Mouse (Mus musculus): ENCODE results near the gene Slc17a8. TPM values are rescaled to one million over a fixed set of nuclear protein-coding genes. Genes with fewer than 3 reads are reported as not detected.

Slc17a8 gene
- total and polyA plus RNA-seq, 2 experiments from 2014 or later = 0.93 to 1.9 TPM

DNA sequence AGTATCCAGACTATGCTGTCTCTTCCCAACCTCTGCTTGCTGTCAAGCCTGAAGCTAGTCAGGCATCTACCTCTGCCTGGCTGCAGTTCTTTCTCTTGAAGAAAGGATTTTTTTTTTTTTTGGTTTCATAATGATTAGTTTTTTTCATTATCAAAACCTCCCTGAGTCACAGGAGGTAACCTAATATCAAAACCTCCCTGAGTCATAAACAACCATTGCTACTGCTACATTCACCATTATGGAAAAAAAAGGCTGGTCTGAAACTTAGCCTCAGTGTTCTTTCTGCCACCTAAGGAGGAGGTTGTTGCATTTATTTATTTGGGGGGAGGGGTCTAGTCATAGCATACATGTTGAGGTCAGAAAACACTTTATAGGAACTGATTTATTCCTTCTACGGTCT is 31.2 kb downstream of the Slc17a8 start:
- H3K4me2 ChIP-seq (ENCODE audit: low read depth, low read length, poor library complexity, severe bottlenecking) = no peak overlapping the region
- no peak for DNase-seq (ENCODE audit: low spot score)
- no peak overlapping the region for H3K4me3 ChIP-seq (ENCODE audit: low read depth, low read length)
- no peaks in the 10 kb centered on the region for H3K27me3 ChIP-seq (ENCODE audit: insufficient read depth, low read length)
- WGBS = 89% methylated on average over 1 of the region's 1 CpGs
- H3K4me1 ChIP-seq (ENCODE audit: insufficient read depth, low read length) = no peaks in the 10 kb centered on the region
- no peak for TF ChIP-seq CTCF (IDR thresholded peaks at IDR 0.05)
- H3K36me3 ChIP-seq (ENCODE audit: insufficient read depth, low read length) = no peaks in the 10 kb centered on the region
- no peak overlapping the region for H3K9ac ChIP-seq (replicated peaks; ENCODE audit: low read length, poor library complexity, severe bottlenecking)
- no peak for ATAC-seq (ENCODE audit: low FRiP score)
- no peak overlapping the region for H3K27ac ChIP-seq (ENCODE audit: low read depth, low read length)
- H3K9me3 ChIP-seq (ENCODE audit: low read length) = no peaks in the 10 kb centered on the region

DNA sequence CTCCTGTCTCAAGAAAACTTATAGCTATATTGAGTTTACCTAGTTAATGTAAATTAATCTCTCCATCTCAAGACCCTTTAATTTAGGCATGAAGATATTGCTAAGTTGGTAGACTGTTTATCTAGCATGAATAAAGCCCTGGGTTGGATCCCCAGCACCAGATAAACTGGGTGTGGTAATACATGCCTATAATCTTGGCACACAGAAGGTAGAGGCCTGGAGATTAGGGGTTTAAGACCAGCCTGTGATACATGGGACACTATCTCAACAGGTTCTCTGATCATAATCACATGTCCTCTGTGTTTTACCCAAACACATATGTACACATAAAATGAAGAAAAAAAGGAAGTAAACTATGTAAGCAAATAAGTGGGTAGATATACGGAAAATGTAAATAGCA is 32.3 kb downstream of the Slc17a8 start:
- no peak for ATAC-seq (ENCODE audit: low FRiP score)
- no peak for TF ChIP-seq CTCF (IDR thresholded peaks at IDR 0.05)
- Histone ChIP-seq H3K4me2 (ENCODE audit: low read depth, low read length, poor library complexity, severe bottlenecking) (no peak overlapping the region), H3K27me3 (ENCODE audit: insufficient read depth, low read length) (no peaks in the 10 kb centered on the region), H3K36me3 (ENCODE audit: insufficient read depth, low read length) (no peaks in the 10 kb centered on the region), H3K4me3 (ENCODE audit: low read depth, low read length) (no peak overlapping the region), H3K27ac (ENCODE audit: low read depth, low read length) (no peak overlapping the region), H3K4me1 (ENCODE audit: insufficient read depth, low read length) (no peaks in the 10 kb centered on the region), H3K9me3 (ENCODE audit: low read length) (no peaks in the 10 kb centered on the region), H3K9ac (replicated peaks; ENCODE audit: low read length, poor library complexity, severe bottlenecking) (no peak overlapping the region)
- 98% methylated on average over 1 of the region's 1 CpGs for WGBS
- no peak for DNase-seq (ENCODE audit: low spot score)

DNA sequence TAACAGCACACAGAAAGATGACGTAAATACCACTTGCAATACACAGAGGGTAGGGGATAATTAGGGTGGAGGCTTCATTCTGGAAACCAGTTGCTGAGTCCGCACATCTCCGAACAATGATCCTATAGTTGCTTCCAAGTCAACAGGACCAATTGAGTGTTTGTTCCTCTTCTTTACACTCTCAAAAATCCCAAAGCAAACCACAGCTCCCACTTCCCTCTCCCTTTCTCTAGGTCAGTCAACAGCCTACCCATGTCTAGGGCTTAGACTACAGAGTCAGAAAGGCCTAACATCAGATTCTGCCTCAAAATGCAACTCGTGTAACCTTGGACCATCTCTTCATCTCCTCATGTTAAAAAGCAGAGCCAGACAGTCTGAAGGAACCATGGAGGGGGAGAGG is 36.3 kb downstream of the Slc17a8 start:
- no peaks in the 10 kb centered on the region for H3K4me1 ChIP-seq (ENCODE audit: insufficient read depth, low read length)
- no peak overlapping the region for H3K4me2 ChIP-seq (ENCODE audit: low read depth, low read length, poor library complexity, severe bottlenecking)
- H3K36me3 ChIP-seq (ENCODE audit: insufficient read depth, low read length) = no peaks in the 10 kb centered on the region
- no peak for DNase-seq (ENCODE audit: low spot score)
- ATAC-seq (ENCODE audit: low FRiP score) = no peak
- no peaks in the 10 kb centered on the region for H3K27me3 ChIP-seq (ENCODE audit: insufficient read depth, low read length)
- H3K27ac ChIP-seq (ENCODE audit: low read depth, low read length) = no peak overlapping the region
- H3K9ac ChIP-seq (replicated peaks; ENCODE audit: low read length, poor library complexity, severe bottlenecking) = no peak overlapping the region
- 93% methylated on average over 4 of the region's 4 CpGs for WGBS
- H3K4me3 ChIP-seq (ENCODE audit: low read depth, low read length) = no peak overlapping the region
- H3K9me3 ChIP-seq (ENCODE audit: low read length) = no peaks in the 10 kb centered on the region
- no peak for TF ChIP-seq CTCF (IDR thresholded peaks at IDR 0.05)

DNA sequence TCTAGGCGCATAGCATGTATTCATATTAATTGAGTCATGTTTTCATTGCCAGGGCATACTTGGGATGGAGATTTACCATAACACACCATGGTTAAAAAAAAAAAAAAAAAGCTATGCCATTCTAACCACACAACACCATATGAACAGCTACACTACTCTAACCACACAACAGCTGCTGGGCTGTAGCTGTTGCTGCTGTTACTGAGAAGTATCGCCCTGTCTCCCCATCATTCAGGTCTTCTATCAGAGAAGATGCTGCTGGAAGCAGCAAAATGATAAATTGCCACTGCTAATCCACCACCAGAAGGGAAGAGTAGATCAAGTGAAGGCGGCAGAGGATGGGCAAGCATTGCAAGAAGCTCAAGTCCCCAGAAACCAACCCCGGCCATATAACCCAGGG is 42.3 kb downstream of the Slc17a8 start:
- no peak for DNase-seq (ENCODE audit: low spot score)
- Histone ChIP-seq H3K9me3 (ENCODE audit: low read length) (no peaks in the 10 kb centered on the region), H3K4me2 (ENCODE audit: low read depth, low read length, poor library complexity, severe bottlenecking) (no peak overlapping the region), H3K4me3 (ENCODE audit: low read depth, low read length) (no peak overlapping the region), H3K27me3 (ENCODE audit: insufficient read depth, low read length) (no peaks in the 10 kb centered on the region), H3K36me3 (ENCODE audit: insufficient read depth, low read length) (no peaks in the 10 kb centered on the region), H3K4me1 (ENCODE audit: insufficient read depth, low read length) (no peaks in the 10 kb centered on the region), H3K9ac (replicated peaks; ENCODE audit: low read length, poor library complexity, severe bottlenecking) (no peak overlapping the region), H3K27ac (ENCODE audit: low read depth, low read length) (no peak overlapping the region)
- WGBS = 95% methylated on average over 4 of the region's 4 CpGs
- no peak for TF ChIP-seq CTCF (IDR thresholded peaks at IDR 0.05)
- no peak for ATAC-seq (ENCODE audit: low FRiP score)

DNA sequence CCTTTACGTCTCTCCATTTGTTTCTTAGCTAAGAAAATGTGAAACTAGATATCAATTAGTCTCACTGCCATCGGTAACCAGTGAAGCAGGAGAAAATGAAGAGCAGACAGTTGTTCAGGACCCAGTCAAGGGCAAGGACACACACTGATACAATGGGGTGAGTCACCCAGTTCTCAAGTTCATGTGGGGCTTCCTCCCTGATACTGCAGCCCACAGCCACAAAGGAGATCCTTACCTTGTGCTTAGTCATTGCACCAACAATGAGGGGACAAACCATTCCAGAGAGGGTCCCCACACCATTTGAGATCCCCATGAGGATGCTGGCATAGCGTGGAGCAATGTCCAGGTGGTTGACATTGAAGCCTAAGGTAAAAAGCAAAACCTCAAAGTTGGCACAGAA is 43.4 kb downstream of the Slc17a8 start:
- no peak for ATAC-seq (ENCODE audit: low FRiP score)
- 90% methylated on average over 3 of the region's 3 CpGs for WGBS

DNA sequence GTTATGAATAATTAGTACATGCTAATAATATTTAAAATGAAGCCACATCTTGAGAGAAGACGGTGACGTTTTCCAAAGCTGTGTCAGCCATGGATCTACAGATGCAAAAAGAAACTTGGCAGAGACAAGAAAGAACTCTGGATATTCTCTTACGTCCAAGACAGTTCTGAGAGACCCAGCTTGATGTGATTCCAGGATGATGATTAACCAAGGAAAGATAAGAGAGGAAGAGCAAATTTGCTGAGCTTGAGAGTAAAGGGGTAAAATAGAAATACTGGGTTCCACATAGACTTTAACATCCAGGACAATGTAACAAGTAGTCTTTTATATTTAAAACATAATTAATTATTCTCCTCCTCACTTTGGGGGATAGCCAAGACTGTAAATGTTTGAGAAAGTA is 47.6 kb downstream of the Slc17a8 start:
- Histone ChIP-seq H3K9ac (replicated peaks; ENCODE audit: low read length, poor library complexity, severe bottlenecking) (no peak overlapping the region), H3K27ac (ENCODE audit: low read depth, low read length) (no peak overlapping the region), H3K4me1 (ENCODE audit: insufficient read depth, low read length) (no peaks in the 10 kb centered on the region), H3K4me3 (ENCODE audit: low read depth, low read length) (no peak overlapping the region), H3K36me3 (ENCODE audit: insufficient read depth, low read length) (no peaks in the 10 kb centered on the region), H3K4me2 (ENCODE audit: low read depth, low read length, poor library complexity, severe bottlenecking) (no peak overlapping the region), H3K27me3 (ENCODE audit: insufficient read depth, low read length) (no peaks in the 10 kb centered on the region), H3K9me3 (ENCODE audit: low read length) (no peaks in the 10 kb centered on the region)
- TF ChIP-seq CTCF (IDR thresholded peaks at IDR 0.05) = no peak
- 88% methylated on average over 3 of the region's 3 CpGs for WGBS
- DNase-seq (ENCODE audit: low spot score) = no peak
- ATAC-seq (ENCODE audit: low FRiP score) = no peak

More for the DNA sequence above, 43.4 kb downstream of the Slc17a8 start:
- H3K27ac ChIP-seq (ENCODE audit: low read depth, low read length) = no peak overlapping the region
- no peaks in the 10 kb centered on the region for H3K27me3 ChIP-seq (ENCODE audit: insufficient read depth, low read length)
- no peak overlapping the region for H3K4me2 ChIP-seq (ENCODE audit: low read depth, low read length, poor library complexity, severe bottlenecking)
- no peaks in the 10 kb centered on the region for H3K9me3 ChIP-seq (ENCODE audit: low read length)
- no peak overlapping the region for H3K9ac ChIP-seq (replicated peaks; ENCODE audit: low read length, poor library complexity, severe bottlenecking)
- DNase-seq (ENCODE audit: low spot score) = no peak
- no peaks in the 10 kb centered on the region for H3K4me1 ChIP-seq (ENCODE audit: insufficient read depth, low read length)
- H3K36me3 ChIP-seq (ENCODE audit: insufficient read depth, low read length) = no peaks in the 10 kb centered on the region
- no peak for TF ChIP-seq CTCF (IDR thresholded peaks at IDR 0.05)
- H3K4me3 ChIP-seq (ENCODE audit: low read depth, low read length) = no peak overlapping the region

All from midbrain, postnatal 0 days (tissue).